Mouse (Mus musculus): Measurements from ENCODE around the gene Acad12.
A peak's percentile ranks its signal among the peaks of the same experiment; 100 is the strongest.

Acad12 gene

GRCm38 (mm10) chr5:121585005-121585404, 33.7 kb downstream of the Acad12 start:
- DNase-seq (ENCODE audit: low spot score in 2 of 2) = no peak

GRCm38 (mm10) chr5:121583765-121584501, 34.8 kb downstream of the Acad12 start:
- peak; percentile 43 to 74 for DNase-seq (ENCODE audit: low spot score in 2 of 2)

- no peak for DNase-seq (ENCODE audit: low spot score in 2 of 2)
Observed at GRCm38 (mm10) chr5:121581945-121582344, 36.8 kb downstream of the Acad12 start.

- DNase-seq (ENCODE audit: low spot score in 2 of 2) = no peak
Observed at GRCm38 (mm10) chr5:121576927-121577488, 41.7 kb downstream of the Acad12 start.

- no peak for DNase-seq (ENCODE audit: low spot score in 2 of 2)
Observed at GRCm38 (mm10) chr5:121575867-121576266, 42.9 kb downstream of the Acad12 start.

- DNase-seq (ENCODE audit: low spot score in 2 of 2) = no peak
Observed at GRCm38 (mm10) chr5:121574145-121574544, 44.6 kb downstream of the Acad12 start.

GRCm38 (mm10) chr5:121570787-121571186, 48.0 kb downstream of the Acad12 start:
- DNase-seq (ENCODE audit: low spot score in 2 of 2) = no peak

GRCm38 (mm10) chr5:121569881-121570420, 48.8 kb downstream of the Acad12 start:
- DNase-seq (ENCODE audit: low spot score in 2 of 2) = no peak

GRCm38 (mm10) chr5:121566035-121566681, 52.6 kb downstream of the Acad12 start:
- DNase-seq (ENCODE audit: low spot score in 2 of 2) = no peak

GRCm38 (mm10) chr5:121564468-121564895, 54.3 kb downstream of the Acad12 start:
- DNase-seq (ENCODE audit: low spot score in 2 of 2) = peak; percentile 84 to 86

- DNase-seq (ENCODE audit: low spot score in 2 of 2) = no peak
Observed at GRCm38 (mm10) chr5:121562436-121562835, 56.3 kb downstream of the Acad12 start.

GRCm38 (mm10) chr5:121549196-121549595, 69.5 kb downstream of the Acad12 start:
- DNase-seq (ENCODE audit: low spot score in 2 of 2) = no peak

- no peak for DNase-seq (ENCODE audit: low spot score in 2 of 2)
Observed at GRCm38 (mm10) chr5:121547084-121547483, 71.7 kb downstream of the Acad12 start.

Data from right cerebral cortex, adult 2 months (tissue).